Mouse (Mus musculus) liver, adult 2 months (tissue): ENCODE data around the gene Sertad2. TPM values are rescaled to one million over a fixed set of nuclear protein-coding genes. Genes with fewer than 3 reads are reported as not detected.

Experiments used
- DNase-seq: peaks from one replicate; pipeline ENCODE4 v3.0.0-alpha.2; 2011; ENCODE audit warnings: low read depth, low spot score; ENCODE audit errors: extremely low read depth
- H3K27ac ChIP-seq: fragments of 200-500 bp; replicated peaks from 2 replicates; pipeline ENCODE4 v1.5.1; 2012; ENCODE audit warnings: low read depth, mild to moderate bottlenecking, control low read depth, inconsistent platforms, low read length; ENCODE audit not compliant: insufficient read depth
- H3K27me3 ChIP-seq: fragments of 200-500 bp; 2 replicates; pipeline ENCODE4 v1.6.1; 2012; ENCODE audit warnings: mild to moderate bottlenecking, moderate library complexity, low read length, inconsistent platforms; ENCODE audit not compliant: control insufficient read depth, insufficient read depth
- H3K36me3 ChIP-seq: fragments of 200-500 bp; 2 replicates; pipeline ENCODE4 v1.6.1; 2012; ENCODE audit warnings: low read length, inconsistent platforms; ENCODE audit not compliant: control insufficient read depth, insufficient read depth
- H3K4me1 ChIP-seq: fragments of 200-500 bp; 2 replicates; pipeline ENCODE4 v1.6.1; 2011; ENCODE audit warnings: low read length; ENCODE audit not compliant: control insufficient read depth, insufficient read depth
- H3K4me3 ChIP-seq: fragments of 200-500 bp; 2 replicates; pipeline ENCODE4 v1.5.1; 2011; ENCODE audit warnings: low read depth, mild to moderate bottlenecking, control low read depth, low read length, moderate library complexity; ENCODE audit not compliant: insufficient read depth
- H3K79me2 ChIP-seq: fragments of 200-500 bp; 2 replicates; pipeline ENCODE4 v1.6.1; 2012; ENCODE audit warnings: inconsistent platforms, mild to moderate bottlenecking, low read length, moderate library complexity; ENCODE audit not compliant: control insufficient read depth, insufficient read depth
- H3K9ac ChIP-seq: fragments of 200-500 bp; 2 replicates; pipeline ENCODE4 v1.6.1; 2012; ENCODE audit warnings: low read depth, mild to moderate bottlenecking, control low read depth, inconsistent platforms, low read length
- CTCF ChIP-seq: fragments of 200-500 bp; IDR thresholded peaks from 2 replicates; pipeline ENCODE4 v1.5.1; 2011; ENCODE audit warnings: low read depth, low read length, control low read depth
- POLR2A ChIP-seq: fragments of 200-500 bp; IDR thresholded peaks from 2 replicates; pipeline ENCODE4 v1.6.1; 2011; ENCODE audit warnings: low read length, control low read depth; ENCODE audit not compliant: insufficient read depth; ENCODE audit errors: extremely low read depth
- WGBS: fragments of 180-500 bp; shearing (Covaris S2); methylation state at CpG from one replicate; pipeline ENCODE4 v1.1.7; 2018; 5-methylcytosine and 5-hydroxymethylcytosine counted together
- polyA plus RNA-seq: library from polyadenylated mRNA; depleted of rRNA; stranded (reverse); fragments of >200 nt; gene quantifications from 2 replicates; pipeline ENCODE4 v1.2.3, GENCODE M21; 2012
- total RNA-seq: library from RNA; depleted of rRNA; stranded (reverse); fragments of >200 nt; gene quantifications from 2 replicates; pipeline ENCODE4 v1.2.3, GENCODE M21; 2014

The Sertad2 gene
- total and polyA plus RNA-seq, 2 experiments = 8.0 to 9.3 TPM

- Histone ChIP-seq H3K4me3 (peak overlapping the region; percentile 96), H3K79me2 (peaks cover 8% of the 10 kb centered on the region; the same call in 1 of the 2 replicates), H3K9ac (peak overlapping the region; percentile 99), H3K4me1 (peaks cover 18% of the 10 kb centered on the region), H3K27ac (peak overlapping the region; percentile 99), H3K27me3 (no peaks in the 10 kb centered on the region), H3K36me3 (no peaks in the 10 kb centered on the region)
- DNase-seq = no peak
- 1% methylated on average over 67 of the region's 67 CpGs for WGBS
- TF ChIP-seq POLR2A (peak; percentile 96), CTCF (no peak)
These were observed 89.0 kb downstream of the Sertad2 start for GRCm38 (mm10) chr11:20631941-20632618.

DNA sequence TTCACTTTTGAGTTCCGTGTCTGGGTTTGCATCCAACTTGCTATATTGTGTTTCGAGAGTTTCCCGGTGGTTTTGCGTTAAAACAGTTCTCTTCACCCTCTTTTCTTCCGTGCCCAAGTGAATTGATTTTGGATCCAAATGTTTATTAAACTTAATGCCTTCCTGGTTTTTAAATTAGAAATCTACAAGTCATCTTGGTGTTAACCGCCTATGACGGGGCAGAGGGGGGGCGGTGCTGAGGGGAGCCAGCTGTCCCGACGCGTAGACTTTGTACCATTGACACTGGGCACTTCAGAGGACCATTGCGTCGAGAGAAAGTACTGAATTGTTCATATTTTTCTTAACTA, 89.5 kb downstream of the Sertad2 start:
- Histone ChIP-seq H3K9ac (peak overlapping the region; percentile 99), H3K4me1 (peaks cover 18% of the 10 kb centered on the region)
- under 1% methylated on average over 13 of the region's 13 CpGs for WGBS

GRCm38 (mm10) chr11:20634543-20634942, 91.5 kb downstream of the Sertad2 start:
- no peaks in the 10 kb centered on the region for H3K36me3 ChIP-seq
- H3K9ac ChIP-seq = no peak overlapping the region
- H3K27me3 ChIP-seq = no peaks in the 10 kb centered on the region
- 19% methylated on average over 1 of the region's 1 CpGs for WGBS
- peaks cover 18% of the 10 kb centered on the region for H3K4me1 ChIP-seq
- DNase-seq = peak; percentile 59
- H3K79me2 ChIP-seq = peaks cover 14% of the 10 kb centered on the region; the same call in 1 of the 2 replicates
- TF ChIP-seq CTCF (no peak), POLR2A (no peak)
- H3K4me3 ChIP-seq = no peak overlapping the region
- peak overlapping the region; percentile 27; the same call in 1 of the 2 replicates for H3K27ac ChIP-seq

More for the DNA sequence above, 89.5 kb downstream of the Sertad2 start:
- DNase-seq = peak; percentile 84
- H3K79me2 ChIP-seq = peaks cover 10% of the 10 kb centered on the region; the same call in 1 of the 2 replicates
- H3K36me3 ChIP-seq = no peaks in the 10 kb centered on the region
- H3K4me3 ChIP-seq = peak overlapping the region; percentile 96
- TF ChIP-seq POLR2A (no peak), CTCF (no peak)
- no peaks in the 10 kb centered on the region for H3K27me3 ChIP-seq
- H3K27ac ChIP-seq = peak overlapping the region; percentile 99

- H3K36me3 ChIP-seq = no peaks in the 10 kb centered on the region
- WGBS = 35% methylated on average over 6 of the region's 6 CpGs
- no peak overlapping the region for H3K9ac ChIP-seq
- no peaks in the 10 kb centered on the region for H3K27me3 ChIP-seq
- H3K27ac ChIP-seq = no peak overlapping the region
- peaks cover 18% of the 10 kb centered on the region for H3K4me1 ChIP-seq
- no peak overlapping the region for H3K4me3 ChIP-seq
- no peak for TF ChIP-seq POLR2A
- no peak for TF ChIP-seq CTCF
- no peak for DNase-seq
- H3K79me2 ChIP-seq = peaks cover 25% of the 10 kb centered on the region
These were observed 92.6 kb downstream of the Sertad2 start for GRCm38 (mm10) chr11:20635646-20636045.

DNA sequence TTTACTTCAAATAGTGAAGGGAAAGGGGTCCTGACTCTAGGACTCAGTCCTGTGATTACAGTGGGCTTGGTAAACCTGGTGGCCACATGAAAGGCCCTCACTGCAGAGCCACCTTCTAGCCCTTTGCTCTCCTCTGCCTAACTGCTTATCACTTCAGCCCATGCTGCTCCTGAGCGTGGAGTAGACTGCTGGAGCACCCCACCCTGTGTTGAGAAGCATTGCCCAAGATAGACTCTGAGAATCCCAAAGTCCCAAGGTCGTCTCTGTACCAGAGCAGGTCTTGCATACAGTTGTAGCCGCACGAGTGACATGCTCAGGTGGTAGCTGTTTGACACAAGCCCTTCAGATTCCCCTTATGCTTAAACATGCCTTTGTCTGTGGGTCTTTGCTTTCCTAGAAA, 93.1 kb downstream of the Sertad2 start:
- WGBS = 25% methylated on average over 4 of the region's 4 CpGs

GRCm38 (mm10) chr11:20637060-20637459, 94.0 kb downstream of the Sertad2 start:
- Histone ChIP-seq H3K4me1 (peaks cover 20% of the 10 kb centered on the region), H3K27ac (no peak overlapping the region), H3K9ac (no peak overlapping the region), H3K4me3 (no peak overlapping the region), H3K27me3 (no peaks in the 10 kb centered on the region), H3K36me3 (no peaks in the 10 kb centered on the region), H3K79me2 (peaks cover 36% of the 10 kb centered on the region)
- TF ChIP-seq CTCF = no peak
- TF ChIP-seq POLR2A = no peak
- no peak for DNase-seq

More for the DNA sequence above, 93.1 kb downstream of the Sertad2 start:
- H3K36me3 ChIP-seq = no peaks in the 10 kb centered on the region
- H3K79me2 ChIP-seq = peaks cover 29% of the 10 kb centered on the region
- no peak overlapping the region for H3K9ac ChIP-seq
- no peak overlapping the region for H3K4me3 ChIP-seq
- peak; percentile 75 for DNase-seq
- H3K27ac ChIP-seq = peak overlapping the region; percentile 14; the same call in 1 of the 2 replicates
- TF ChIP-seq CTCF (no peak), POLR2A (no peak)
- H3K4me1 ChIP-seq = peaks cover 20% of the 10 kb centered on the region
- no peaks in the 10 kb centered on the region for H3K27me3 ChIP-seq
